Mouse (Mus musculus): ENCODE measurements around the gene 2210017I01Rik. TPM values are rescaled to one million over a fixed set of nuclear protein-coding genes. Genes with fewer than 3 reads are reported as not detected.

The 2210017I01Rik gene
- polyA plus RNA-seq, 1 experiment, result not detected

- no peak for TF ChIP-seq CTCF (IDR thresholded peaks at IDR 0.05; ENCODE audit: insufficient read depth, low read depth, low read length)
- no peak for TF ChIP-seq POLR2A (IDR thresholded peaks at IDR 0.05; ENCODE audit: insufficient read depth, low read depth, low read length)
- no peak overlapping the region for H3K4me3 ChIP-seq (ENCODE audit: insufficient read depth, low read depth, low read length)
- H3K27ac ChIP-seq (ENCODE audit: insufficient read depth, low read depth, low read length), result no peak overlapping the region
- 44% methylated on average over 1 of the region's 1 CpGs for WGBS
- no peaks in the 10 kb centered on the region for H3K4me1 ChIP-seq (ENCODE audit: control insufficient read depth, insufficient read depth, low read length)
These were observed 6.8 kb downstream of the 2210017I01Rik start for GRCm38 (mm10) chr3:92600456-92600855.

- Histone ChIP-seq H3K4me1 (ENCODE audit: control insufficient read depth, insufficient read depth, low read length) (no peaks in the 10 kb centered on the region), H3K4me3 (ENCODE audit: insufficient read depth, low read depth, low read length) (no peak overlapping the region), H3K27ac (ENCODE audit: insufficient read depth, low read depth, low read length) (no peak overlapping the region)
- TF ChIP-seq POLR2A (IDR thresholded peaks at IDR 0.05; ENCODE audit: insufficient read depth, low read depth, low read length), result no peak
These were observed 7.3 kb downstream of the 2210017I01Rik start for GRCm38 (mm10) chr3:92599973-92600372.

- WGBS, result 93% methylated on average over 2 of the region's 2 CpGs
- H3K4me3 ChIP-seq (ENCODE audit: insufficient read depth, low read depth, low read length), result no peak overlapping the region
- H3K27ac ChIP-seq (ENCODE audit: insufficient read depth, low read depth, low read length), result no peak overlapping the region
- no peaks in the 10 kb centered on the region for H3K4me1 ChIP-seq (ENCODE audit: control insufficient read depth, insufficient read depth, low read length)
- TF ChIP-seq CTCF (IDR thresholded peaks at IDR 0.05; ENCODE audit: insufficient read depth, low read depth, low read length), result no peak
- TF ChIP-seq POLR2A (IDR thresholded peaks at IDR 0.05; ENCODE audit: insufficient read depth, low read depth, low read length), result no peak
These were observed 8.9 kb downstream of the 2210017I01Rik start for GRCm38 (mm10) chr3:92598429-92598828.

- 73% methylated on average over 1 of the region's 1 CpGs for WGBS
- TF ChIP-seq POLR2A (IDR thresholded peaks at IDR 0.05; ENCODE audit: insufficient read depth, low read depth, low read length), result no peak
- no peak for TF ChIP-seq CTCF (IDR thresholded peaks at IDR 0.05; ENCODE audit: insufficient read depth, low read depth, low read length)
- H3K4me1 ChIP-seq (ENCODE audit: control insufficient read depth, insufficient read depth, low read length), result no peaks in the 10 kb centered on the region
- no peak within 1 kb of the TSS for H3K4me3 ChIP-seq (ENCODE audit: insufficient read depth, low read depth, low read length)
- no peak within 1 kb of the TSS for H3K27ac ChIP-seq (ENCODE audit: insufficient read depth, low read depth, low read length)
These were observed 18.4 kb downstream of the 2210017I01Rik start, which contains the start of gene Smcp for GRCm38 (mm10) chr3:92588858-92589257. Smcp (minus strand) TSS chr3:92588997.

- H3K27ac ChIP-seq (ENCODE audit: insufficient read depth, low read depth, low read length), result no peak overlapping the region
- TF ChIP-seq POLR2A (IDR thresholded peaks at IDR 0.05; ENCODE audit: insufficient read depth, low read depth, low read length) (no peak), CTCF (IDR thresholded peaks at IDR 0.05; ENCODE audit: insufficient read depth, low read depth, low read length) (no peak)
- H3K4me3 ChIP-seq (ENCODE audit: insufficient read depth, low read depth, low read length), result no peak overlapping the region
- 85% methylated on average over 3 of the region's 3 CpGs for WGBS
- H3K4me1 ChIP-seq (ENCODE audit: control insufficient read depth, insufficient read depth, low read length), result no peaks in the 10 kb centered on the region
These were observed 20.1 kb downstream of the 2210017I01Rik start for GRCm38 (mm10) chr3:92587190-92587589.

- 73% methylated on average over 1 of the region's 1 CpGs for WGBS
- no peak overlapping the region for H3K4me3 ChIP-seq (ENCODE audit: insufficient read depth, low read depth, low read length)
- no peak overlapping the region for H3K27ac ChIP-seq (ENCODE audit: insufficient read depth, low read depth, low read length)
- no peaks in the 10 kb centered on the region for H3K4me1 ChIP-seq (ENCODE audit: control insufficient read depth, insufficient read depth, low read length)
- no peak for TF ChIP-seq POLR2A (IDR thresholded peaks at IDR 0.05; ENCODE audit: insufficient read depth, low read depth, low read length)
- TF ChIP-seq CTCF (IDR thresholded peaks at IDR 0.05; ENCODE audit: insufficient read depth, low read depth, low read length), result no peak
These were observed 22.2 kb downstream of the 2210017I01Rik start for GRCm38 (mm10) chr3:92585055-92585454.

GRCm38 (mm10) chr3:92583164-92583826 lies 24.0 kb downstream of the 2210017I01Rik start:
- no peak for TF ChIP-seq CTCF (IDR thresholded peaks at IDR 0.05; ENCODE audit: insufficient read depth, low read depth, low read length)
- TF ChIP-seq POLR2A (IDR thresholded peaks at IDR 0.05; ENCODE audit: insufficient read depth, low read depth, low read length), result no peak
- 75% methylated on average over 3 of the region's 3 CpGs for WGBS
- Histone ChIP-seq H3K4me3 (ENCODE audit: insufficient read depth, low read depth, low read length) (no peak overlapping the region), H3K4me1 (ENCODE audit: control insufficient read depth, insufficient read depth, low read length) (no peaks in the 10 kb centered on the region), H3K27ac (ENCODE audit: insufficient read depth, low read depth, low read length) (no peak overlapping the region)

- H3K4me3 ChIP-seq (ENCODE audit: insufficient read depth, low read depth, low read length), result no peak overlapping the region
- 72% methylated on average over 1 of the region's 1 CpGs for WGBS
- TF ChIP-seq CTCF (IDR thresholded peaks at IDR 0.05; ENCODE audit: insufficient read depth, low read depth, low read length), result no peak
- TF ChIP-seq POLR2A (IDR thresholded peaks at IDR 0.05; ENCODE audit: insufficient read depth, low read depth, low read length), result no peak
- no peaks in the 10 kb centered on the region for H3K4me1 ChIP-seq (ENCODE audit: control insufficient read depth, insufficient read depth, low read length)
- no peak overlapping the region for H3K27ac ChIP-seq (ENCODE audit: insufficient read depth, low read depth, low read length)
These were observed 27.8 kb downstream of the 2210017I01Rik start for GRCm38 (mm10) chr3:92579508-92579907.

- Histone ChIP-seq H3K4me1 (ENCODE audit: control insufficient read depth, insufficient read depth, low read length) (no peaks in the 10 kb centered on the region), H3K4me3 (ENCODE audit: insufficient read depth, low read depth, low read length) (no peak overlapping the region), H3K27ac (ENCODE audit: insufficient read depth, low read depth, low read length) (no peak overlapping the region)
- WGBS, result 75% methylated on average over 4 of the region's 4 CpGs
- no peak for TF ChIP-seq CTCF (IDR thresholded peaks at IDR 0.05; ENCODE audit: insufficient read depth, low read depth, low read length)
- no peak for TF ChIP-seq POLR2A (IDR thresholded peaks at IDR 0.05; ENCODE audit: insufficient read depth, low read depth, low read length)
These were observed 28.5 kb downstream of the 2210017I01Rik start for GRCm38 (mm10) chr3:92578652-92579413.

All from olfactory bulb, adult 2 months (tissue).